Mouse (Mus musculus) erythroblast, embryonic 14.5 days (primary cell): ENCODE results near the gene Dnmt3c.

Experiments
- GATA1 ChIP-seq: IDR thresholded peaks from 2 replicates; pipeline ENCODE4 v1.6.1; 2012; ENCODE audit warnings: low read length, inconsistent platforms, mixed read lengths
- TAL1 ChIP-seq: IDR thresholded peaks from 3 replicates; pipeline ENCODE4 v1.6.1; 2012; ENCODE audit warnings: low read length, inconsistent platforms, mixed read lengths

- TF ChIP-seq GATA1 (no peak), TAL1 (no peak)
Measured at GRCm38 (mm10) chr2:153679959-153680358, 16.5 kb upstream of the Dnmt3c start.
